ENCODE assay signal across 7 mouse cellular contexts in genomic region chr2:125263056-125263455, GRCm38 (mm10). TPM values are rescaled to one million over a fixed set of nuclear protein-coding genes. Genes with fewer than 3 reads are reported as not detected.
DNase-seq lines count a peak whose midpoint lies in the region; ATAC-seq and TF ChIP-seq lines count a peak whose summit lies in the region.

No protein-coding gene starts in this region.

- H3K9me3 ChIP-seq in lung, postnatal 0 days (ENCODE audit: low read length): no peaks in the 10 kb centered on the region

- H3K27me3 ChIP-seq in lung, postnatal 0 days (replicated peaks; ENCODE audit: insufficient read depth, low read length): no peaks in the 10 kb centered on the region

- no peak for TF ChIP-seq EP300 in lung, postnatal 0 days (IDR thresholded peaks at IDR 0.05)

- no peak overlapping the region for H3K9ac ChIP-seq in lung, postnatal 0 days (replicated peaks; ENCODE audit: low read depth)

- peak; percentile 62 for TF ChIP-seq CTCF in lung, postnatal 0 days (IDR thresholded peaks at IDR 0.05)

- intact Hi-C loops in left cerebral cortex, postnatal 4 days (cut with DNase I): loop anchor here (5.0 kb wide), 2 partner anchors 344 to 1259 kb away; no protein-coding TSS in a partner anchor
- intact Hi-C loops in gastrocnemius, postnatal 14 days (cut with DNase I; ENCODE audit: low total_unique reads): loop anchor here (5.0 to 10.0 kb wide), 2 partner anchors 52 to 344 kb away; no protein-coding TSS in a partner anchor
- intact Hi-C loops in left cerebral cortex, postnatal 36 days (cut with DNase I): loop anchor here (5.0 kb wide), 2 partner anchors 339 to 469 kb away; no protein-coding TSS in a partner anchor

- peak overlapping the region; percentile 11; the same call in 1 of the 2 replicates for H3K27ac ChIP-seq in lung, postnatal 0 days (ENCODE audit: low read length)

- H3K36me3 ChIP-seq in lung, postnatal 0 days (ENCODE audit: insufficient read depth, low read length): no peaks in the 10 kb centered on the region

- peak; percentile 41 for ATAC-seq in lung, postnatal 0 days

- H3K4me2 ChIP-seq in lung, postnatal 0 days (replicated peaks; ENCODE audit: low read depth, low read length): no peak overlapping the region

- H3K4me1 ChIP-seq in lung, postnatal 0 days (ENCODE audit: insufficient read depth, low read depth, low read length): no peaks in the 10 kb centered on the region

- WGBS in lung, postnatal 0 days: 15% methylated on average over 5 of the region's 5 CpGs

- H3K4me3 ChIP-seq in lung, postnatal 0 days (ENCODE audit: low read depth, low read length): no peak overlapping the region

- DNase-seq in left cerebral cortex, postnatal 4 days: peak; percentile 48
- no peak for DNase-seq in left cerebral cortex, adult 8-10 months (ENCODE audit: low spot score in 2 of 2)
- peak; percentile 53 for DNase-seq in brain, adult 2 months (ENCODE audit: low read depth, low spot score)
- peak; percentile 48 for DNase-seq in gastrocnemius, postnatal 14 days
- peak; percentile 80 for DNase-seq in lung, postnatal 0 days (ENCODE audit: low spot score)
- DNase-seq in ovary, postnatal 36 days (ENCODE audit: low spot score): no peak
- no peak for DNase-seq in left cerebral cortex, postnatal 36 days (ENCODE audit: low spot score in 2 of 2)

RNA-seq across cellular contexts. Expression of gene Dut, which starts 16.1 kb away (rescaled TPM):
- total RNA-seq in left cerebral cortex, postnatal 4 days (2021): 10 to 100 TPM; 39.7 to 45.9 TPM
- 10 to 100 TPM; 21.4 to 27.2 (median 24.6) TPM for total RNA-seq in left cerebral cortex, adult 8-10 months (2022)
- 10 to 100 TPM; 10.2 to 12.6 TPM for total RNA-seq in gastrocnemius, postnatal 14 days (2021)
- 40.1 and 40.5 TPM in 2 replicates for polyA plus RNA-seq in lung, postnatal 0 days (2015; fragmentation: Nextera tagmentation; extraction: Ambion mirVana)
- 10 to 100 TPM; 26.3 to 27.0 TPM for total RNA-seq in left cerebral cortex, postnatal 36 days (2021)

Comparison
In these comparisons a context has a peak if more than half of its experiments do, and no peak if none do; other contexts are left out.
1. DNase-seq: peak in left cerebral cortex, postnatal 4 days (single experiment), brain, adult 2 months (single experiment), gastrocnemius, postnatal 14 days (single experiment) and lung, postnatal 0 days (single experiment); none in left cerebral cortex, adult 8-10 months (0 of 2), ovary, postnatal 36 days (single experiment) and left cerebral cortex, postnatal 36 days (0 of 2).